ENCODE assay signal across 19 mouse cellular contexts in genomic region chr11:73108195-73108897, GRCm38 (mm10). TPM values are rescaled to one million over a fixed set of nuclear protein-coding genes. Genes with fewer than 3 reads are reported as not detected.
DNase-seq lines count a peak whose midpoint lies in the region; ATAC-seq and TF ChIP-seq lines count a peak whose summit lies in the region.
"Had no signal": no experiment of that assay in that cellular context is flagged by ENCODE, and none has a peak within 500 bp of the region (broad histone marks: within the 10 kb centered on the region; RNA-seq: fewer than 3 reads in every experiment).

No protein-coding gene starts in this region.

- no peak overlapping the region for H3K27ac ChIP-seq in stomach, embryonic 16.5 days (ENCODE audit: low read length)
- no peak overlapping the region for H3K27ac ChIP-seq in stomach, postnatal 0 days (replicated peaks)
- peak overlapping the region; percentile 47 for H3K27ac ChIP-seq in liver, embryonic 16.5 days (ENCODE audit: low read length)
- H3K27ac ChIP-seq: embryonic facial prominence, embryonic 12.5 days; forebrain, embryonic 13.5 days; heart, adult 2 months; limb, embryonic 13.5 days; midbrain, embryonic 10.5 days; neural tube, embryonic 13.5 days; stomach, embryonic 15.5 days had no signal

- no peaks in the 10 kb centered on the region for H3K4me1 ChIP-seq in stomach, embryonic 16.5 days (ENCODE audit: control insufficient read depth, insufficient read depth, low read length)
- H3K4me1 ChIP-seq in stomach, postnatal 0 days (replicated peaks; ENCODE audit: control insufficient read depth, insufficient read depth) = no peaks in the 10 kb centered on the region
- H3K4me1 ChIP-seq in liver, embryonic 16.5 days (ENCODE audit: control insufficient read depth, low read depth, low read length) = no peaks in the 10 kb centered on the region; the same call in none of the 2 replicates
- no peaks in the 10 kb centered on the region for H3K4me1 ChIP-seq in lung, adult 2 months (ENCODE audit: control insufficient read depth, insufficient read depth, low read length)
- H3K4me1 ChIP-seq: embryonic facial prominence, embryonic 12.5 days; forebrain, embryonic 13.5 days; limb, embryonic 13.5 days; midbrain, embryonic 10.5 days; neural tube, embryonic 13.5 days; stomach, embryonic 15.5 days had no signal

- no peaks in the 10 kb centered on the region for H3K9me3 ChIP-seq in stomach, embryonic 16.5 days (replicated peaks; ENCODE audit: control insufficient read depth, low read length)
- no peaks in the 10 kb centered on the region for H3K9me3 ChIP-seq in stomach, postnatal 0 days (ENCODE audit: control insufficient read depth, low read length)
- no peaks in the 10 kb centered on the region for H3K9me3 ChIP-seq in liver, embryonic 16.5 days (replicated peaks; ENCODE audit: control insufficient read depth, low read length)
- H3K9me3 ChIP-seq: embryonic facial prominence, embryonic 12.5 days; forebrain, embryonic 13.5 days; limb, embryonic 13.5 days; midbrain, embryonic 10.5 days; neural tube, embryonic 13.5 days; stomach, embryonic 15.5 days had no signal

- H3K4me2 ChIP-seq in stomach, embryonic 16.5 days (ENCODE audit: low read depth, low read length) = no peak overlapping the region
- no peak overlapping the region for H3K4me2 ChIP-seq in stomach, postnatal 0 days (replicated peaks; ENCODE audit: low read depth)
- H3K4me2 ChIP-seq in liver, embryonic 16.5 days (ENCODE audit: low read depth, low read length) = no peak overlapping the region
- H3K4me2 ChIP-seq: embryonic facial prominence, embryonic 12.5 days; forebrain, embryonic 13.5 days; limb, embryonic 13.5 days; neural tube, embryonic 13.5 days; stomach, embryonic 15.5 days had no signal

- H3K9ac ChIP-seq in stomach, embryonic 16.5 days (ENCODE audit: low read length) = peak overlapping the region; percentile 31; the same call in 1 of the 2 replicates
- no peak overlapping the region for H3K9ac ChIP-seq in stomach, postnatal 0 days (ENCODE audit: low read length)
- H3K9ac ChIP-seq in liver, embryonic 16.5 days (ENCODE audit: low read depth, low read length) = no peak overlapping the region
- H3K9ac ChIP-seq: embryonic facial prominence, embryonic 12.5 days; forebrain, embryonic 13.5 days; limb, embryonic 13.5 days; neural tube, embryonic 13.5 days; stomach, embryonic 15.5 days had no signal

- 69% methylated on average over 5 of the region's 5 CpGs for WGBS in stomach, embryonic 16.5 days
- WGBS in stomach, postnatal 0 days = 69% methylated on average over 5 of the region's 5 CpGs
- 29% methylated on average over 5 of the region's 5 CpGs for WGBS in liver, embryonic 16.5 days (ENCODE audit: insufficient replicate concordance)
- 62% methylated on average over 5 of the region's 5 CpGs for WGBS in lung, adult 2 months

- no peaks in the 10 kb centered on the region for H3K36me3 ChIP-seq in stomach, embryonic 16.5 days (ENCODE audit: control insufficient read depth, insufficient read depth, low read length)
- no peaks in the 10 kb centered on the region for H3K36me3 ChIP-seq in stomach, postnatal 0 days (ENCODE audit: control insufficient read depth, insufficient read depth, low read length)
- H3K36me3 ChIP-seq in liver, embryonic 16.5 days (ENCODE audit: control insufficient read depth, insufficient read depth) = no peaks in the 10 kb centered on the region
- H3K36me3 ChIP-seq: embryonic facial prominence, embryonic 12.5 days; limb, embryonic 13.5 days; midbrain, embryonic 10.5 days; neural tube, embryonic 13.5 days; stomach, embryonic 15.5 days had no signal

- ATAC-seq in stomach, embryonic 16.5 days (ENCODE audit: insufficient read depth, low FRiP score) = no peak
- ATAC-seq in stomach, postnatal 0 days (ENCODE audit: low FRiP score, low TSS enrichment) = no peak
- peak; percentile 41; the same call in 1 of the 2 replicates for ATAC-seq in liver, embryonic 16.5 days (ENCODE audit: low read depth)
- ATAC-seq: forebrain, embryonic 13.5 days; intestine, embryonic 16.5 days; Patski had no signal

- no peaks in the 10 kb centered on the region for H3K27me3 ChIP-seq in stomach, embryonic 16.5 days (ENCODE audit: control insufficient read depth, insufficient read depth, low read length)
- no peaks in the 10 kb centered on the region for H3K27me3 ChIP-seq in stomach, postnatal 0 days (ENCODE audit: control insufficient read depth, insufficient read depth, low read length)
- H3K27me3 ChIP-seq in liver, embryonic 16.5 days (ENCODE audit: control insufficient read depth, insufficient read depth, low read depth, low read length) = no peaks in the 10 kb centered on the region
- H3K27me3 ChIP-seq: embryonic facial prominence, embryonic 12.5 days; limb, embryonic 13.5 days; neural tube, embryonic 13.5 days; stomach, embryonic 15.5 days had no signal

- TF ChIP-seq CTCF in stomach, postnatal 0 days (IDR thresholded peaks at IDR 0.05; ENCODE audit: low read depth) = no peak
- no peak for TF ChIP-seq CTCF in lung, adult 2 months (IDR thresholded peaks at IDR 0.05; ENCODE audit: insufficient read depth, low read length)

- DNase-seq in gastrocnemius, postnatal 25 days = peak; percentile 13
- DNase-seq in gastrocnemius, postnatal 10 days = no peak
- no peak for DNase-seq in stomach, postnatal 0 days (ENCODE audit: low spot score)
- DNase-seq in lung, postnatal 14 days = no peak
- no peak for DNase-seq in cerebellum, adult 11 months
- DNase-seq in lung, adult 2 months = no peak
- DNase-seq: B cell, adult 2 months; cerebellum, adult 9-11 months had no signal

- no peak for TF ChIP-seq EP300 in stomach, postnatal 0 days (optimal IDR thresholded peaks at IDR 0.05)

- no peak overlapping the region for H3K4me3 ChIP-seq in stomach, embryonic 16.5 days (replicated peaks; ENCODE audit: low read length)
- no peak overlapping the region for H3K4me3 ChIP-seq in stomach, postnatal 0 days (ENCODE audit: low read depth, low read length)
- H3K4me3 ChIP-seq in liver, embryonic 16.5 days (ENCODE audit: low read depth, low read length) = no peak overlapping the region
- no peak overlapping the region for H3K4me3 ChIP-seq in lung, adult 2 months (replicated peaks; ENCODE audit: extremely low read depth, low read depth, low read length)
- H3K4me3 ChIP-seq: embryonic facial prominence, embryonic 12.5 days; forebrain, embryonic 13.5 days; heart, adult 2 months; limb, embryonic 13.5 days; midbrain, embryonic 10.5 days; neural tube, embryonic 13.5 days; stomach, embryonic 15.5 days had no signal

- TF ChIP-seq POLR2A in lung, adult 2 months (IDR thresholded peaks at IDR 0.05; ENCODE audit: borderline replicate concordance, extremely low read depth, low read depth, low read length) = no peak

RNA-seq across cellular contexts. Expression of gene Itgae, which starts 18.0 kb away (rescaled TPM):
- total RNA-seq in gastrocnemius, postnatal 25 days (2021) = under 1 TPM; 0.11 to 0.15 TPM
- under 1 TPM; 0.05 to 0.20 TPM for total RNA-seq in gastrocnemius, postnatal 10 days (2021)
- 0.31 and 0.36 TPM in 2 replicates for polyA plus RNA-seq in stomach, embryonic 16.5 days (2015; fragmentation: Nextera tagmentation; extraction: Ambion mirVana)
- 0.13 and 0.15 TPM in 2 replicates for polyA plus RNA-seq in stomach, postnatal 0 days (2015; fragmentation: Nextera tagmentation; extraction: Ambion mirVana)
- 0.26 and 0.34 TPM in 2 replicates for polyA plus RNA-seq in liver, embryonic 16.5 days (2015; fragmentation: Nextera tagmentation; extraction: Ambion mirVana)
- polyA plus RNA-seq in lung, adult 2 months (2012; rRNA removed) = 3.8 and 4.3 TPM in 2 replicates

RNA-seq across cellular contexts. Expression of gene Haspin, which starts 29.7 kb away (rescaled TPM):
- total RNA-seq in gastrocnemius, postnatal 25 days (2021) = under 1 TPM; 0.10 to 0.38 TPM
- total RNA-seq in gastrocnemius, postnatal 10 days (2021) = 1 to 10 TPM; 1.7 to 2.0 TPM
- polyA plus RNA-seq in stomach, embryonic 16.5 days (2015; fragmentation: Nextera tagmentation; extraction: Ambion mirVana) = 11.9 and 12.5 TPM in 2 replicates
- polyA plus RNA-seq in stomach, postnatal 0 days (2015; fragmentation: Nextera tagmentation; extraction: Ambion mirVana) = 2.7 and 3.6 TPM in 2 replicates
- polyA plus RNA-seq in liver, embryonic 16.5 days (2015; fragmentation: Nextera tagmentation; extraction: Ambion mirVana) = 10.6 and 11.1 TPM in 2 replicates
- polyA plus RNA-seq in lung, adult 2 months (2012; rRNA removed) = 0.41 and 0.70 TPM in 2 replicates

RNA-seq across cellular contexts. Expression of gene P2rx5, which starts 51.9 kb away (rescaled TPM):
- 1 to 10 TPM; 8.7 to 9.7 TPM for total RNA-seq in gastrocnemius, postnatal 25 days (2021)
- 1 to 10 TPM; 6.0 to 7.2 TPM for total RNA-seq in gastrocnemius, postnatal 10 days (2021)
- 0.36 and 0.65 TPM in 2 replicates for polyA plus RNA-seq in stomach, embryonic 16.5 days (2015; fragmentation: Nextera tagmentation; extraction: Ambion mirVana)
- 0.44 and 0.48 TPM in 2 replicates for polyA plus RNA-seq in stomach, postnatal 0 days (2015; fragmentation: Nextera tagmentation; extraction: Ambion mirVana)
- 0.11 and 0.22 TPM in 2 replicates for polyA plus RNA-seq in liver, embryonic 16.5 days (2015; fragmentation: Nextera tagmentation; extraction: Ambion mirVana)
- polyA plus RNA-seq in lung, adult 2 months (2012; rRNA removed) = 3.2 and 5.5 TPM in 2 replicates
- polyA plus RNA-seq: intestine, embryonic 16.5 days had no signal
